Mouse (Mus musculus) cerebellum, adult 8-10 months (tissue): ENCODE measurements around the gene Best3.
"Not testable (repeated sequence)": the region's sequence is repeated elsewhere in the genome, so short reads cannot be mapped to it uniquely, and the experiment has no call there.

ENCODE experiments used
- DNase-seq: peaks from one replicate; pipeline ENCODE4 v3.0.0; 2022

The Best3 gene

DNA sequence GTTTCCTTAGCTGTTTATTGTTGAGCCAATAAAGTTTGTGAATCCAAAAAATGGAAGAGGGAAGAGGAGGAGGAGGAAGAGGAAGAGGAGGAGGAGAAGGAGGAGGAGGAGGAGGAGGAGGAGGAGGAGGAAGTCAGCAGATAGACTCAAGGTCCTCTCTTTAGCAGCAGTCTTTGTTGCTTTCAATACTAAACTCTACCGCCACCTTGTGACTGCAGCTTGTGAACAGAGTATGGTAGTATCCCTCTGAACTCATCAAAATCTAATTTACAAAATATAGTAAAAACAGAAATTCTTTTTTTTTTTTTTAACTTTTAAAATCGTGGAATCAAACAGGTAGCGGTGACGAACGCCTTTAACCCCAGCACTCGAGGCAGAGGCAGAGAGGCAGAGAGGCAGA, 54.2 kb downstream of the Best3 start:
- DNase-seq = no peak

DNA sequence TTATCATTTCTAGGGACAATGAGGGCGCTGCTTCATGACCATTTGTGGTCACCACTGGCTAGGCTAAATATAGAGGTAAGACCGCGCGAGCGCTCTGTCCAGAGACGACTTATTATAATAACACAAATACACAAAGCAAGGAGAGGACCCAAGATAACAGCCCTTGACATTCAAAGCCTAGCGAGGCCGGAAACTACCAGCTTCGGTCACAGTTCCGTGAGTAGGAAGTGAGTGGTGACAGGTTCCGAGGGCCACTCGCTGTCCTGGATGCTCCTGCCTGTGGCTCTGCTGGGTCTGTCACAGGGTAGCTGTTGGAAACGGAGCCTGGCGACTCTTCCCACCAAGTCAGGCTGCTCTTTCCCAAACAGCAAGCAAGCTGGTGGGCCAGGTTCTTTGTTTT, 56.2 kb downstream of the Best3 start:
- no peak for DNase-seq

DNA sequence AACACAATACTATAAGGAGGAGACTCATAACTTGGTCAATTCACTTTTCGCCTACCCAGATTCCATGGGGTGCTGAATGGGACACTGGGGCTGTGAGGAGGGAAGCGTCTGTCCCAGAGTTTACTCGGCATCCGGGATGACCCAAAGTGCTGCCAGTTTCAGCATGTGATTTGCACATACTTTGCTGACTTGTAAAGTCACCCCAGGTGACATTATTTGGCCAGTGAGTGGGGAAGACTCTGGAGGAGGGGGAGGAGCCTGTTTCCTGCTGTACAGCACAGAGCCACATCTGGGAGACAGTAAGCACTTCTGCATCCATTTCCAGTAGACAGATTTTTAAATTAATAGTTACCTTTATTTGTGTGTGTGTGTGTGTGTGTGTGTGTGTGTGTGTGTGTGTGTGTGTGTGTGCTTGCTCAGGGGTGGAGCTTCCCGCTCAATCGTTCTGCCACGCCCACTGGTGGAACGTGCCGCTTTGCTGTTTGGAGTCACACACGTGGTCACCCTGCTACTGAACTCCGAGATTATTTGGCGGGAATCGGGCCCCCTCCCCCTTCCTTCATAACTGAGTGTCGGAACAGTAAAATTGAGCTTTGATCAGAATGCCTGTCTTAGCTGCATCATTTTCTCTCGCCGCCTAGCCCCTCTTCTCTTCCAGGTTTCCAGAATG, 57.5 kb downstream of the Best3 start:
- not testable (repeated sequence) for DNase-seq

DNA sequence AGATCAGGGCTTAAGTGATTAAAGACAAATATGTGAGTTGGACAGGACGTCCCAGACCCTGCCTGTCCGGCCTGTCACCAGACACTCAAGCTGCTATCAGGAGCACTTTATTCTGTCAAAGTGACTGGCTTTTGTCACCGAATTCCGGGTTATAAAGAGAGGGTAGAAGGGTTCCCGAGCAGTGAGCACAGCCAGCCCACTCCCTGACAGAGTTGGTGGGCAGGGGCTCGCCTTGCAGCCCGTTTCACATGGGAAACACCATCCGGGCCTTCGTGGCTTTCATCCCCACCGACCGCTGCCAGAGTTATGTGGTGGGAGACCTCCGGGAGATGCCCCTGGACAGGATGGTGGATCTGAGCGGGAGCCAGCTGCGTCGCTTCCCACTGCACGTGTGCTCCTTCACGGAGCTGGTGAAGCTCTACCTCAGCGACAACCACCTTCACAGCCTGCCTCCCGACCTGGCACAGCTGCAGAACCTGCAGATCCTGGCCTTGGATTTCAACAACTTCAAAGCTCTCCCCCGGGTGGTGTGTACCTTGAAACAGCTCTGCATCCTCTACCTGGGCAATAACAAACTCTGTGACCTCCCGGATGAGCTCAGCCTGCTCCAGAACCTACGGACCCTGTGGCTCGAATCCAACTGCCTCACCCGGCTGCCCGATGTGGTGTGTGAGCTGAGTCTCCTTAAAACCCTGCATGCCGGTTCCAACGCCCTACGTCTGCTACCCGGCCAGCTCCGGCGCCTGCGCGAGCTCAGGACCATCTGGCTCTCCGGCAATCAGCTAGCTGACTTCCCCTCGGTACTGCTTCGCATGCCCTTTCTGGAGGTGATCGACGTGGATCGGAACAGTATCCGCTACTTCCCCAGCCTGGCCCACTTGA, 59.3 kb downstream of the Best3 start, which contains the start of gene Lrrc10:
TSS of gene Lrrc10 (plus strand) at position 167 of the 882 bp plus-strand sequence.
- peak; percentile 41 for DNase-seq

DNA sequence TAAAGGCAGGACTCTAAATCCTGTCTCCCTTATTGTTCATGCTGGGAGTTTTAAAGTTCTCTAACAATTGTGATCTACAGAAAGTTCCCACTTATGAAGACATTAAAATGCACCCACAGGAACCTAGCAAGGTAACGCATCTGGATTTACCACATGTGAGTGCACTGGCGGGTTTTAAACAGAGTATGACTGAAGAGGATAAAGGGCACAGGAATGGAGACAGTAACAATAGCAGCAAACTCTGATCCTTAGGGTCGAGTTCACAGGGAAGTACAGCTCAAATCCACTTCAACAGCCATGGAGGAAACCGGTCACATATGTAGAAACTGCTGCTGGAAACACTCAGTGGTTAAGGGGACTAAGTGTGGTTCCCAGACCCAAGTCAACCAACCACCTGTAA, 63.1 kb downstream of the Best3 start:
- no peak for DNase-seq

DNA sequence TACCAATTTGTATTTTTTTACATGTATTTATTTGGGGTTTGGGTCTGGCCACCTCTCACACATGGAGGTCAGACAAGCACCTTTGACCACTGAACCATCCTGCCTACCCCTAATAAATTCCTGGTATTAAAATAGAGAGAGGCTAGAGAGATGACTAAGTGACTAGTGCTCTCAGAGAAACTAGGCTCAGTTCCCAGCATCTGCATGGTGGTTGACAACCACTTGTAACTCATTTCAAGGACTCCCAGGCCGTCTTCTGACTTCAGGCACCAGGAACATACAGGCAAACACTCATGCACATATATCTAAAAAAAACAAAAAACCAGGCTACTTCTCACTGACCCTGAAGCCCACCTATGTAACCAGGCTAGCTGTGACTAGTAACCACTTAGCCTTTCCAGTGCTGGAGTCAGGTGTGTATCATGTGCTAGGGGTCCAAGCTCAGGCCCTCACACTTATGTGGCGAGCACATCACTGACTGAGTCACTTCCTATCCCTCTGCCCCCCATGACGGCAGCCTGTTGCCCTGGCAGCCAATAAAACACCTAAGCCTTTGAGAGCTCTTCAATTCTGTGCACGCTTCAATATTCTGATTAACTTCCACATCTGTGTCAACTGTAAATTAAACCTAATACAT, 64.0 kb downstream of the Best3 start:
- DNase-seq = no peak

DNA sequence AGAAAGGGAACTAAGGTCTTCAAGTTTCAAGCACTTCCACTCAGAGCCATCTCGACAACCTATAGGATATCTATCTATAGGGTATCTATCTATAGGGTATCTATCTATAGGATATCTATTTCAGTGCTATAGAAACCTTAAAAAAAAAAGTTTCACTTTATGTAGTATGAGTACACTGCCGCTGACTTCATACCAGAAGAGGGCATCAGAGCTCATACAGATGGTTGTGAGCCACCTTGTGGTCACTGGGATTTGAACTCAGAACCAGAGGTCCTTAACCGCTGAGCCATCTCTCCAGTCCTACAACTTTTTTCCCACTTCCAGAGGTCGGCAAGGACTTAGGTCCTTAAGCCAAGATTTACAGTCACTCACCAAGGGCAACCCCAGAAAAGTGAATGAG, 69.6 kb downstream of the Best3 start:
- DNase-seq = no peak

GRCm38 (mm10) chr10:117062894-117063253, 76.8 kb downstream of the Best3 start:
- no peak for DNase-seq

- peak; percentile 89 for DNase-seq
Measured at GRCm38 (mm10) chr10:117063254-117064021, 77.3 kb downstream of the Best3 start, which contains the start of gene Cct2. TSS of gene Cct2 (minus strand) at chr10:117063814.

DNA sequence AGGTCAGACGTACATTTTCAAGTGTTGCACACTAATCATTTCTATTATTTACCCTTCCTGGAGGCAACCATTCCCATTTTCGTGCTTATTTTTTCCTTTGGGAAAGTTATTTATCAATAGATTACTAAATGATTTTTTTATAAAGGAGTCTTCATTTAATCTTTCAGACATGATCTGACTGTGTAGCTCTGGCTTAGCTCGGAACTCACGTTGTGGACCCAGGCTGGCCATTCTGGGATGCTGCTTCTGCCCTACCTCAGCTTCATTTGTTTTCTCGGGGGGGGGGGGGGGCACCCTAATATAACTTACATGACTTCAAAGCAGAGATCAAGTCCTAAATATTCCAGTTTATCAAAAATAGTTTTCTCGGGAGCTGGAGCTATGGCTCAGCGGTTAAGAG, 78.0 kb downstream of the Best3 start:
- DNase-seq = no peak

DNA sequence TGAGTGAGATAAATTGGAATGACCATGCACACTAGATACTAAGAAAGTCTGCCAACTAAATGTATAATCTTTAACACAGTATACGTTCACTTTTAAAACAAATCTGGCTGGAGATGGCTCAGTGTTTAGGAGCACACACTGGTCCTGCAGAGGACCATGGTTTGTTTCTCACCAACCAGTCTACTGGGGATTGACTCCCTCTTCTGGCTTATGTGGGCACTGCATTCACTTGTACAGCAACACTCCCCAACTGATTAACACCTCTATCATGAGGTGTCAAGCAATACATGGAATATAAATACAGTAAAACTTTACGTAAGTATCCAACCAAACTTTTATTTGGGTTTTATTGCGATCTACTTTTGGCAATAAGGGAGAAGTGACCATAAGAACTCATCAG, 83.0 kb downstream of the Best3 start:
- no peak for DNase-seq

GRCm38 (mm10) chr10:117072191-117072888, 86.2 kb downstream of the Best3 start:
- DNase-seq = no peak

DNA sequence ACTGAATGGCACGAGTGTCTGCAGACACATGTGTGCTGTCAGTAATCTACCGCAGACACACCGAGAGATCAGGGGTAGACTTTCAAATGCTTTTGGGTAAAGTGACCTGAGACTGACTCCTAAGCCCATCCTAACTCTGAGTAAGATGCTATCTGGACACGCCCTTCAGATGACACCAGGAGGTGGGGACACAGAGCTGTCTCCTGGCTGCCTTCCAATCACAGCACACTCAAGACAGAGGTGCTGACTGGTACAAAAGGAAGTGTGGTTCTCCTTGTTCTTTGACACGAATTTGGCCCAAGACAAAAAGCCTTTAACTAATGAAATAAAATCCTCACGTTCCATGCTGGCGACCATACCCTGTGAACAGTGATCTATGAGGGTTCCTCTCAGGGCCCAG, 87.1 kb downstream of the Best3 start:
- DNase-seq = no peak
